Mouse (Mus musculus) macrophage (primary cell): ENCODE measurements around the gene Panx2. TPM values are rescaled to one million over a fixed set of nuclear protein-coding genes. Genes with fewer than 3 reads are reported as not detected.

Experiments used
- H3K27ac ChIP-seq: fragments of 350-480 bp; formaldehyde crosslinking; 2 replicates; pipeline ENCODE4 v1.9.0; 2021
- H3K36me3 ChIP-seq: fragments of 350-480 bp; formaldehyde crosslinking; 2 replicates; pipeline ENCODE4 v1.9.0; 2021; ENCODE audit errors: inconsistent target
- H3K4me3 ChIP-seq: fragments of 350-480 bp; formaldehyde crosslinking; 2 replicates; pipeline ENCODE4 v1.9.0; 2021; ENCODE audit errors: inconsistent target
- H3K79me2 ChIP-seq: fragments of 350-480 bp; formaldehyde crosslinking; 2 replicates; pipeline ENCODE4 v1.9.0; 2021; ENCODE audit errors: inconsistent target
- WGBS: methylation state at CpG from one replicate; pipeline ENCODE4 v1.1.7; 2026; ENCODE audit warnings: inconsistent platforms; ENCODE audit not compliant: missing documents; 5-methylcytosine and 5-hydroxymethylcytosine counted together
- polyA plus RNA-seq: library from polyadenylated mRNA; stranded (reverse); fragments of 250-400 nt; gene quantifications from 3 replicates; pipeline ENCODE4 v1.2.4, GENCODE M21; 2018; ENCODE audit warnings: inconsistent platforms

Panx2 gene
- polyA plus RNA-seq, 1 experiment from 2014 or later = not detected

DNA sequence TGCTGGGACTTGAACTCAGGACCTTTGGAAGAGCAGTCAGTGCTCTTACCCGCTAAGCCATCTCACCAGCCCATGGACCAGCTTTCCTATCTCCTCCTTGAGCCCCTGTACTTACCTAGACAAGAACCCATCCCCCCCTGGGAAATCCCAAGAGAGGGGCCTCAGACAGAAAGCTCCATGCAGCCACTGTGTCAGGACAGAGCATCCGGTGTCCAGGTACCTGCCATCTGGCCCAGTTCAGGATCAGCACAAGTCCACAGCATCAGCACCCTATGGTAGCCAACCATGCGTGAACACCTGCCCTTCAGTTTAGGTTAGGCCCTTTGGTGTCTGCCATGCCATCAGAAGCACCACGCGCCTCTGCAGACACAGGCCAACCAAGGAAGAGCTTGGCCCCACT is 5.4 kb downstream of the Panx2 start:
- WGBS = 93% methylated on average over 5 of the region's 5 CpGs
- Histone ChIP-seq H3K27ac (no peak overlapping the region), H3K4me3 (no peak overlapping the region), H3K36me3 (no peaks in the 10 kb centered on the region), H3K79me2 (no peaks in the 10 kb centered on the region)

DNA sequence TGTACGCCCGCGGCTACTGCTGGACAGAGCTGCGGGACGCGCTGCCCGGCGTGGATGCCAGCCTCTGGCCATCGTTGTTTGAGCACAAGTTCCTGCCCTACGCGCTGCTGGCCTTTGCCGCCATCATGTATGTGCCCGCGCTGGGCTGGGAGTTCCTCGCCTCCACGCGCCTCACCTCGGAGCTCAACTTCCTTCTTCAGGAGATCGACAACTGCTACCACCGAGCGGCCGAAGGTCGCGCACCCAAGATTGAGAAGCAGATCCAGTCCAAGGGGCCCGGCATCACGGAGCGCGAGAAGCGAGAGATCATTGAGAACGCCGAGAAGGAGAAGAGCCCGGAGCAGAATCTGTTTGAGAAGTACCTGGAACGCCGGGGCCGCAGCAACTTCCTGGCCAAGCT is 8.1 kb downstream of the Panx2 start:
- Histone ChIP-seq H3K79me2 (no peaks in the 10 kb centered on the region), H3K4me3 (no peak overlapping the region), H3K27ac (no peak overlapping the region), H3K36me3 (no peaks in the 10 kb centered on the region)
- WGBS = 26% methylated on average over 35 of the region's 35 CpGs

DNA sequence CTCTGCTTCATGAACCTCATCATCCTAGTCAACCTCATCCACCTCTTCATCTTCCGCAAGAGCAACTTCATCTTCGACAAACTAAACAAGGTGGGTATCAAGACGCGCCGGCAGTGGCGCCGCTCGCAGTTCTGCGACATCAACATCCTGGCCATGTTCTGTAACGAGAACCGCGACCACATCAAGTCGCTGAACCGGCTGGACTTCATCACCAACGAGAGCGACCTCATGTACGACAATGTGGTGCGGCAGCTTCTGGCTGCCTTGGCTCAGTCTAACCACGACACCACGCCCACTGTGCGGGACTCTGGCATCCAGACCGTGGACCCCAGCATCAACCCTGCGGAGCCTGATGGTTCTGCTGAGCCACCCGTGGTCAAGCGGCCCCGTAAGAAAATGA is 8.7 kb downstream of the Panx2 start:
- Histone ChIP-seq H3K4me3 (no peak overlapping the region), H3K79me2 (no peaks in the 10 kb centered on the region), H3K27ac (no peak overlapping the region), H3K36me3 (no peaks in the 10 kb centered on the region)
- WGBS = 71% methylated on average over 23 of the region's 26 CpGs

DNA sequence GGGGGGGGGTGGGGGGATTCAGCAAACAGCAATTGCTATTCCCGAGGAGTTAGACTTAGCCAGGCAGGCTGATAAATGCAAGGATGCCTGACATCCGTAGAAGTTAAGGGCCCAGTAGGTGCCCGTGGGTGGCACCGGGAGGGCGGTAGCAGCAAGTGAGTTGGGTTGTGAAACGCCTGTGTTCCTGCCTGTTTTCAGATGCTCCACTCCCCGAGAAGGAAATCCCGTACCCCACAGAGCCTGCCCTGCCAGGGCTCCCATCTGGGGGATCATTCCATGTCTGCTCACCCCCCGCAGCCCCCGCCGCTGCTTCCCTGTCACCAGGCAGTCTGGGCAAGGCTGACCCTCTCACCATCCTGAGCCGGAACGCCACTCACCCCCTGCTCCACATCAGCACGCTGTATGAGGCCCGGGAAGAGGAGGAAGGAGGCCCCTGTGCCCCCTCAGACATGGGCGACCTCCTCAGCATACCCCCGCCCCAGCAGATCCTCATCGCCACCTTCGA is 9.9 kb downstream of the Panx2 start:
- Histone ChIP-seq H3K27ac (no peak overlapping the region), H3K36me3 (no peaks in the 10 kb centered on the region), H3K4me3 (no peak overlapping the region), H3K79me2 (no peaks in the 10 kb centered on the region)
- 90% methylated on average over 16 of the region's 19 CpGs for WGBS

DNA sequence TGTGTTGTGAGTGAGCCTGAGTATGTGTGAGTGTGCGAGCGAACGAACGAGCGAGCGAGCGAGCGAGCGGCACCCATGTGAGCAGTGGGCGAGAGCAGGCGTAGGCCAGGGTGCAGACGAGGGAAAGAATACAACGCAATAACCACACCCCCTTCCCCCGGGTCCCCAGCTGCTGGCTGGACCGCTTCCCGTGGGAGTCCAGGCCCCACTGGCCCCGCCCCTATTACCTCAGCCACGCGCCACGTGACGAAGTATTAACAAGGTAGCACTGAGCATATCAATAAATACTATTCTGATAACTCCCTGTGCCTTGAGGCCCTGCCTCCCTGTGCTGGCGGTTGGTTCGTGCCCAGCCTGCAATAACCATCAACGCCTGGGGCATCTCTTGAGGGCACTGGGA is 11.1 kb downstream of the Panx2 start:
- Histone ChIP-seq H3K27ac (no peak overlapping the region), H3K36me3 (no peaks in the 10 kb centered on the region), H3K79me2 (no peaks in the 10 kb centered on the region), H3K4me3 (no peak overlapping the region)
- WGBS = 91% methylated on average over 24 of the region's 24 CpGs

DNA sequence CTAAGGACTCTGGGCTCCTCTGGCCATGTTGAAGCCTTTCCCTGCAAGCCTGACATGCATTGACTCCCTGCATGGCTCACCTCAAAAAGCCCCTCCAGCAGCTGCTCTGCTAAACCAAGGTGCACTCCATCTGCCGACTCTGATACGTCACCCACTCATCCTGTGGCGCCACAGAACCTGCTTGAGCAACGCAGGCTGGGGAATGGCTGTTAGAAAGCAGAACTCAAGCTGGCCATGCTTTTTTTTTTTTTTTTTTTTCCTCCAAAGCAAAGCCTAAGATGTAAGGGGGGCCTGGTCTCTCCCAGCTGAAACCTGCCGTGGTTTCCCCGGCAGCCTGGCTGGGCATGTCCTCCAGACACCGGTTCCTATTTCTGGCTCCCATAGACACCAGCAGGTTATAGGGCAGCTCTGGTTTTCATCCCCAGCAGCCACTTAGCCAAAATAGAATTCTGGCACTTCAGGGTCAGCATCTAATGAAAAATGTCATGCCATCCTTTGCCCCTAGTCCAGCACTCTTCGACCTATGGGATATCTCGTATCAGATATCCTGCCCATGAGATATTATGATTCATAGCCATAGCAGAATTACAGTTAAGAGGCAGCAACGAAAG is 14.6 kb downstream of the Panx2 start:
- WGBS = 37% methylated on average over 7 of the region's 10 CpGs
- Histone ChIP-seq H3K79me2 (peaks cover 31% of the 10 kb centered on the region), H3K36me3 (no peaks in the 10 kb centered on the region)

DNA sequence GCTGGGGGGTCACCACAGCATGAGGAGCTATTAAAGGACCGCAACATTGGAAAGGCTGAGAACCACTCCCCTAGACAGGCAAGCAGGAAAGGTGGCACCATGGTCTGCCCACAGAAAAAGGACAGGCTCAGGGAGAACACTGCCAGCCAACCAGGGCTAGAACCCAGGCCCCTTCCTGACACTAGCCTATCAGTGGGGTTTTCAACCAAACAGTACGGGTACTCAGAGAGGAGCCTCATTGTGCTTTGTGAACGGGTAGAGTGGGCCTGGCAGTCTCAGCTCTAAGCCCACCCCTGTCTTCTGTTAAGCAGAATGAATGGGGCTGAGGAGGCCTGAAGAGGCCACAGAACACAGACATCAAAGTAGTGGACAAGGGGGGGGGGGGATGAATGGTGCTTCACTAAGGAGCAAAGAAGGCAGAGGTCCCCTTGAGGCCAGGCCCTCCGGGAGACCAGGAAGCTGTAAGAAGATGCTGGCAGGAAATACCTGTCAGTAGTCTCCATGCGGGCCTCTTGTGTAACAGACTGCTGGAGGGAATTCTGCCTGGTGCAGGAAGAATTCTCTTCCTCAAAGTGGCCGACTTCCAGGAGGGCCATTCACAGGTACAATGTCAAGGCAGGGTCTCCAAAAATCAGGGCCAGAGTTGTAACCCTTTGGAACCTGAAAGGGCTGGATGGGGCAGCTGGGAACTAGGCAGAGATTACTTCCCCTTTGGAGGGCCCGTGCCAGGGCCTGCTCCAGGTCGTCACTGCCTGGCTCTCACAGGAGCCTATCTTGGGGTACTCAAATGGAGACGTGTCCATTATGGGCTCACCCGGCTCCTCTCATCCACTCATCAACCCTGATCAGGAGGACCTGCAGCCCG is 15.3 kb downstream of the Panx2 start, which contains the start of gene Trabd:
TSS of gene Trabd (plus strand) at position 512 of the 865 bp plus-strand sequence.
- WGBS = 21% methylated on average over 11 of the region's 11 CpGs
- Histone ChIP-seq H3K27ac (peak within 1 kb of the TSS; percentile 70), H3K36me3 (no peaks in the 10 kb centered on the region)

More for the DNA sequence above, 14.6 kb downstream of the Panx2 start:
- Histone ChIP-seq H3K4me3 (no peak overlapping the region), H3K27ac (no peak overlapping the region)

DNA sequence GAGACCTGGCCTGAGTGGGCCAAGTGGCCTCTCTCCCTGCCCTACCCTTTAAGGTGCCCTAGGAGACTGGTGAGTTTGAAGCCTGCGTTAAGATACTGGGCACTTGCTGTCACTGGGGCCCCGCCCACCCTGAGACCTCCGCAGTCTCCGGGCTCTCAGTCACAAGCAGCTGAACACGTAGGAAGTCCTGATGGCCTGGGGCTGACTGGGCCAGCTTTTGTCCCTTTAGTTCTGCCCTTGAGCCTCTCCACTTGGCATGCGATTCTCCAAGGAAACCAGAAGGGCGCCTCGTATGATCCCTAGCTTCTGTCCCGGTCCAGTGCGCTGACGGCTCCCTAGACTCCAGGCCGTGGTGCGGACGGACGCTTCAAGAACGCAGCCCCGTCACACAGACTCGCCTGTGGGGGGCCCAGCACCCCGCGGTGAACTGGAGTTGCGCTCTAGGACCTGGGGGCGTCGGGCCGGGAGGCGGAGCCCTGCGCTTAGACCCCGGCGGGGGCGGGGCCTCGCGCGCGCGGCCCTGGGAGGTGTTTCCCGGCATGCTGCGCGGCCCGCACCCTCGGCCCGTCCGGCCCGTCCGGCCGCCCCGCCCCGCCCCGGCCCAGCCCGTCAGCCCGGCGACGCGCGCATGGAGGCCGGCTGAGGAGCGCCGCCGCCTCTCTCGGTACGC is 16.1 kb downstream of the Panx2 start:
- H3K27ac ChIP-seq = peak overlapping the region; percentile 70
- peaks cover 46% of the 10 kb centered on the region for H3K79me2 ChIP-seq
- peak overlapping the region; percentile 60 for H3K4me3 ChIP-seq
- no peaks in the 10 kb centered on the region for H3K36me3 ChIP-seq
- WGBS = 2% methylated on average over 39 of the region's 59 CpGs

More for the DNA sequence above, 15.3 kb downstream of the Panx2 start, which contains the start of gene Trabd:
- Histone ChIP-seq H3K4me3 (peak within 1 kb of the TSS; percentile 60), H3K79me2 (peaks cover 38% of the 10 kb centered on the region)

DNA sequence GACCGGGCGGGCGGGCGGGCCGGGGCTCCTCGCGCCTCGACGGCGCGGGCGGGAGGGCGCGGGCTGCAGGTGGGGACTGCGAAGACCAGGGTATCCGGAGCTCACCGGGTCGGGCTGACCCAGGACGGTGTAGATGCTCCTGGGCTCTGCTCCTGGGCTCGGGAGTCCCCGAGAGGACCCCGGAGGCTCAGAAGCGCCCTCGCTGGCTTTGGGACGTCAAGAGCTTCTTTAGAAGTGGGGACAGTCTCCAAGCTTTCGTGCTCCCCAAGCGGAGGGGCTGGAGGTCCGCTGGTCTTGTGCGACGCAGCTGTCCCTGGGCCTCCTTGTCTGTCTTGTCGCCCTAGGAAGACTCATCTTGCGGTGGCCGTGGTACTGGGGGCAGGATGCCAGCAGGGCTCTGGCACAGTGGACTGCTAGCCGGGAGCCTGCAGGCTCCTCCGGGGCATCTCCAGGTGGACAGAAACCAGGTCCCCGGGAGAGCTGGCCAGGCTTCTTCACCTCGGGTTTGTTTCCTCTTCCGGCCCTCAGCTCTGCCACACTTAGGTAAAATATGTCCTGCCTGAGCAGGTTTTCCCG is 16.7 kb downstream of the Panx2 start:
- H3K27ac ChIP-seq = peak overlapping the region; percentile 69
- under 1% methylated on average over 35 of the region's 39 CpGs for WGBS
- peak overlapping the region; percentile 89 for H3K4me3 ChIP-seq
- H3K79me2 ChIP-seq = peaks cover 52% of the 10 kb centered on the region
- no peaks in the 10 kb centered on the region; the same call in 1 of the 2 replicates for H3K36me3 ChIP-seq

DNA sequence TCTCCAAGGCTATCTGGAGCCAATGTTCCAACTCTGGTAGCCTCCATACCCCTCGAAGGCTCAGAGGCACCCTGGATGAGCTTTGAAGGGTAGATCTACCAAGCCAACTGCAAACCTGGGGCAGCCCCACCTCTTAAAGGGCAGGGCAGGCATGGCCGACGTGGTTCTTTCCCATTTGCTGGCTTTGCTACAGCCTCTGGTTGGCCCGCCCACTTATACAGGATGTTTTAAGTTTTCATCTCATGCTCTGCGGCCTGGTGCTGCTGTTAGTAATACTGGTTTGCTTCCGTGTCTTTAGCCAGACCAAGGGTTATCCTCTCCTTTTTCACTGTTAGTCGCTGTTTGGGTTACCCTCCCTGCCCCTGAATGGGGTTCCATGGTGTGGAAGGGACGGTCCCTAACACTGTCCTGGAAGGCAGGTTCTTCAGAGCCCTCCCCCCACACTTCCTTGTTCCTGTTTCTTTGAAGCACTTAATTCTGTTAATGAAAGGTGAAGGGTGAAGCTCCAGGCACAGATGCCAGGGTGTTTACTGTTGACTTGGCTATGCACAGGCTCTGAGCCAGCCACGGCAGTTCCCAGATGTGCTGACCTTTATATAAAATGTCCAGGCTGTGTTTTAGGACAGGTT is 18.8 kb downstream of the Panx2 start:
- peaks cover 58% of the 10 kb centered on the region for H3K79me2 ChIP-seq
- peaks cover 18% of the 10 kb centered on the region for H3K36me3 ChIP-seq
- WGBS = 3% methylated on average over 9 of the region's 9 CpGs
- peak overlapping the region; percentile 69 for H3K27ac ChIP-seq
- peak overlapping the region; percentile 89 for H3K4me3 ChIP-seq

DNA sequence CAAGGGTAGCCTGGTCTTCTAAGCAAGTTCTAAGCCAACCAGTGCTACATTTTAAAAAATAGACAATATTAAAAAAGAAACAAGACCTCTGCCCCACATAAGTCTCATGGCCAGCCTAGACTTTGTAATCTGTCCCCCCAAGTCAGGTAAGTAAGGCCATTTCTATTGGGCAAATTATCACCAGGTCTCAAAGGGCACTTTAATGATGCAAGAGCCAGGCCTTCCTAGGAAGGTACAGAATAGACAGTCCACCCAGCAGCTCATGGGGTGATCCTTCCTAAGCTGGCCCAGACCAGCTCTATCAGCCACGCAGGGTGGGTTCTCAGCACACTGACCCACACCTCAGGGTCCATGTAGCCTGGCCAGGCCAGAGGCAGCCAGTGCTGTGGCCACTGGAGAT is 24.4 kb downstream of the Panx2 start:
- H3K4me3 ChIP-seq = no peak overlapping the region
- H3K79me2 ChIP-seq = peaks cover 29% of the 10 kb centered on the region
- peaks cover 50% of the 10 kb centered on the region for H3K36me3 ChIP-seq
- 100% methylated on average over 1 of the region's 1 CpGs for WGBS
- no peak overlapping the region for H3K27ac ChIP-seq

DNA sequence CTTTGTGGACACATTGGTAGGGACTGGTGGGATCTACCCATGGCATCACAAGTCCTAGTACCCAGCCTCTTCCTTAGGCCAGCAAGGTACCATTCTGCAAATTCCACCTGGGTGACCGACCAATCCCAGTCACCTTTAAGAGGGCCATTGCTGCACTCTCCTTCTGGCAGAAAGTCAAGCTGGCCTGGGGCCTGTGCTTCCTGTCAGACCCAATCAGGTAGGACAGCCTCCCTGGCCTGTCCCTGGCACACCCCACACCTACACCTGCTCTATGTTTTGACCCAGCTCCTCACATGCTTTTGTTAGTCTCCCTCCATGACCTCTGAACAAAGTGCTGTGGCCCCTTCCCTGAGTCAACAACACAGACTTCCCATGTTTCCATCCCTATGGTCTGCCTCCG is 25.3 kb downstream of the Panx2 start:
- 95% methylated on average over 2 of the region's 2 CpGs for WGBS
- Histone ChIP-seq H3K79me2 (peaks cover 23% of the 10 kb centered on the region), H3K27ac (no peak overlapping the region), H3K36me3 (peaks cover 50% of the 10 kb centered on the region), H3K4me3 (no peak overlapping the region)

DNA sequence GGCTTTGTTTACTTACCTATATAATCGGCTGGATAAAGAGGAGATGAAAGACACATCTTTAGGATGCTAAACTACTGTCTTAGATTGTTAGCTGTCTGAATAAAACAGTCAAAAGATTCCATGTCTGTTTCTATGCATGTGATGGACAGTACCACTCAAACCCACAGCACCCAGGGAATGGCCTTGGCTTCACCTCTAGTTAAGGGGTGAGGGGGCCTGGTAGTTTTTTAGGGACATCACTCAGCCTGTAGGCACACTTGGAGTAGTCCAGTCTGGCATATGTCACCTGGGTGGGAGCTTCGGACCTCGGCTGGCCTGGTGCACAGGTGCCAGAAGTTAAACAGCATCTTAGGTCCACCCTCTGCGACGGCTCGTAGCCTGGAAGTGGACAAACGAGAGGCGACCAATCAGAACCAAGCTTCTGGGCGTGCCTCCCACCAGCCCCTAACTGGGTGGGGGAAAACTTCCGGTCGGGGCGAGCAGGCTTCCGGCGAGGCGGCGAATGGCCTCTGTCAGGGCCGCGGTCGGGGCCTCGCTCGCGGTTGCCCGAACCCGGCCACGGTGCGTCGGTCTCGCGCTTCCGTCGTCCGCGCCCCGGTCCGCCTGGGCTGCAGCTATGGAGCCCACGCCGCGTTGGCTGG is 29.2 kb downstream of the Panx2 start, which contains the start of gene Selenoo:
TSS of gene Selenoo (plus strand) at position 478 of the 641 bp plus-strand sequence.
- Histone ChIP-seq H3K4me3 (peak within 1 kb of the TSS; percentile 45), H3K79me2 (peaks cover 11% of the 10 kb centered on the region; the same call in 1 of the 2 replicates), H3K36me3 (peaks cover 41% of the 10 kb centered on the region), H3K27ac (no peak within 1 kb of the TSS)
- 1% methylated on average over 38 of the region's 38 CpGs for WGBS
